In genomic region chr15:12010602-12011044, GRCm38 (mm10) we compare ENCODE assay signal across 7 mouse cellular contexts. TPM values are rescaled to one million over a fixed set of nuclear protein-coding genes. Genes with fewer than 3 reads are reported as not detected.
DNase-seq lines count a peak whose midpoint lies in the region; ATAC-seq and TF ChIP-seq lines count a peak whose summit lies in the region.

No protein-coding gene starts in this region.

- peak overlapping the region; percentile 17 for H3K9ac ChIP-seq in liver, adult 2 months (ENCODE audit: low read depth, low read length)
- no peak overlapping the region for H3K9ac ChIP-seq in neural tube, embryonic 12.5 days

- TF ChIP-seq POLR2A in bone marrow, adult 2 months (IDR thresholded peaks at IDR 0.05; ENCODE audit: borderline replicate concordance, control insufficient read depth, low read depth, low read length) = no peak; the same call in 1 of the 2 replicates
- TF ChIP-seq POLR2A in liver, adult 2 months (IDR thresholded peaks at IDR 0.05; ENCODE audit: extremely low read depth, insufficient read depth, low read length) = no peak

- H3K4me1 ChIP-seq in E14TG2a.4 (replicated peaks; ENCODE audit: low read depth, low read length) = peaks cover 45% of the 10 kb centered on the region
- no peaks in the 10 kb centered on the region; the same call in 1 of the 2 replicates for H3K4me1 ChIP-seq in bone marrow, adult 2 months (ENCODE audit: control insufficient read depth, insufficient read depth, low read length)
- peaks cover 5% of the 10 kb centered on the region; the same call in 1 of the 2 replicates for H3K4me1 ChIP-seq in liver, adult 2 months (ENCODE audit: control insufficient read depth, insufficient read depth, low read length)
- no peaks in the 10 kb centered on the region for H3K4me1 ChIP-seq in neural tube, embryonic 12.5 days

- H3K79me2 ChIP-seq in liver, adult 2 months (ENCODE audit: control insufficient read depth, insufficient read depth, low read length) = no peaks in the 10 kb centered on the region

- peak overlapping the region; percentile 44 for H3K4me2 ChIP-seq in neural tube, embryonic 12.5 days (replicated peaks)

- no peaks in the 10 kb centered on the region for H3K36me3 ChIP-seq in E14TG2a.4 (ENCODE audit: insufficient read depth, low read length)
- no peaks in the 10 kb centered on the region for H3K36me3 ChIP-seq in liver, adult 2 months (ENCODE audit: control insufficient read depth, insufficient read depth, low read length)
- H3K36me3 ChIP-seq in neural tube, embryonic 12.5 days = no peaks in the 10 kb centered on the region

- no peak for TF ChIP-seq CTCF in E14TG2a.4 (conservative IDR thresholded peaks at IDR 0.05; ENCODE audit: low read length)
- no peak for TF ChIP-seq CTCF in bone marrow, adult 2 months (IDR thresholded peaks at IDR 0.05; ENCODE audit: control insufficient read depth, insufficient read depth, low read length)
- no peak for TF ChIP-seq CTCF in liver, adult 2 months (IDR thresholded peaks at IDR 0.05; ENCODE audit: low read depth, low read length)

- H3K27me3 ChIP-seq in E14TG2a.4 (ENCODE audit: insufficient read depth, low read length) = peaks cover 26% of the 10 kb centered on the region
- no peaks in the 10 kb centered on the region for H3K27me3 ChIP-seq in liver, adult 2 months (ENCODE audit: control insufficient read depth, insufficient read depth, low read length)
- H3K27me3 ChIP-seq in neural tube, embryonic 12.5 days (replicated peaks) = no peaks in the 10 kb centered on the region

- H3K4me3 ChIP-seq in E14TG2a.4 (replicated peaks; ENCODE audit: low read length) = peak overlapping the region; percentile 60
- H3K4me3 ChIP-seq in bone marrow, adult 2 months (replicated peaks; ENCODE audit: control insufficient read depth, low read depth, low read length) = peak overlapping the region; percentile 76
- peak overlapping the region; percentile 54 for H3K4me3 ChIP-seq in liver, adult 2 months (ENCODE audit: insufficient read depth, low read depth, low read length)
- no peak overlapping the region for H3K4me3 ChIP-seq in neural tube, embryonic 12.5 days

- peak; percentile 8 to 12 for DNase-seq in heart, postnatal 36 days
- peak; percentile 90 for DNase-seq in liver, adult 2 months (ENCODE audit: extremely low read depth, low read depth, low spot score)
- DNase-seq in layer of hippocampus, adult 11-12 months (ENCODE audit: low spot score) = no peak
- no peak for DNase-seq in cerebellum, postnatal 4 days (ENCODE audit: low spot score in 2 of 2)

- WGBS in bone marrow, adult 2 months = 9% methylated on average over 18 of the region's 18 CpGs
- 7% methylated on average over 18 of the region's 18 CpGs for WGBS in liver, adult 2 months
- 50% methylated on average over 18 of the region's 18 CpGs for WGBS in neural tube, embryonic 12.5 days

- no peaks in the 10 kb centered on the region for H3K9me3 ChIP-seq in E14TG2a.4 (ENCODE audit: low read length)
- H3K9me3 ChIP-seq in neural tube, embryonic 12.5 days = no peaks in the 10 kb centered on the region

- H3K27ac ChIP-seq in bone marrow, adult 2 months (ENCODE audit: control insufficient read depth, insufficient read depth, low read depth, low read length, poor library complexity) = peak overlapping the region; percentile 96
- H3K27ac ChIP-seq in liver, adult 2 months (replicated peaks; ENCODE audit: insufficient read depth, low read depth, low read length) = peak overlapping the region; percentile 6
- no peak overlapping the region for H3K27ac ChIP-seq in neural tube, embryonic 12.5 days

- no peak for ATAC-seq in neural tube, embryonic 12.5 days (ENCODE audit: low FRiP score, low read depth)

- intact Hi-C loops in heart, postnatal 36 days (cut with DNase I) = no loop called here

RNA-seq across cellular contexts. Expression of gene Sub1, which starts 13.8 kb away (rescaled TPM):
- polyA plus RNA-seq in bone marrow, adult 2 months (2011; ENCODE audit: insufficient read depth, insufficient read length, low replicate concordance, missing spikeins) = 140 and 276 TPM in 2 replicates
- 10 to 100 TPM; 84.5 to 93.1 TPM for total RNA-seq in heart, postnatal 36 days (2021)
- total RNA-seq in liver, adult 2 months (2014; rRNA removed) = 37.6 and 63.4 TPM in 2 replicates
- 2.4 and 2.8 TPM in 2 replicates for polyA plus RNA-seq in liver, adult 2 months (2012; rRNA removed)
- polyA plus RNA-seq in neural tube, embryonic 12.5 days (2016; fragmentation: Nextera tagmentation; extraction: Ambion mirVana) = 680 and 689 TPM in 2 replicates

Comparison
In these comparisons a context has a peak if more than half of its experiments do, and no peak if none do; other contexts are left out.
1. DNase-seq: peak in heart, postnatal 36 days (2 of 2) and liver, adult 2 months (single experiment); none in layer of hippocampus, adult 11-12 months (single experiment) and cerebellum, postnatal 4 days (0 of 2).
2. RNA of gene Sub1, which starts 13.8 kb away (polyA plus RNA-seq): 680 to 689 TPM in neural tube, embryonic 12.5 days and 140 to 276 TPM in bone marrow, adult 2 months; 2.4 to 2.8 TPM in liver, adult 2 months; every median in the first group is over 10 times any median in the second.